Mouse (Mus musculus) lung, adult 2 months (tissue): ENCODE data around the gene Hpd.

Experiments
- CTCF ChIP-seq: fragments of 200-500 bp; IDR thresholded peaks from 2 replicates; pipeline ENCODE4 v1.5.1; 2011; ENCODE audit warnings: mild to moderate bottlenecking, low read length, control low read depth; ENCODE audit not compliant: insufficient read depth
- POLR2A ChIP-seq: fragments of 200-500 bp; IDR thresholded peaks from 2 replicates; pipeline ENCODE4 v1.6.1; 2011; ENCODE audit warnings: low read depth, mild to moderate bottlenecking, control low read depth, low read length, borderline replicate concordance; ENCODE audit errors: extremely low read depth

- TF ChIP-seq CTCF (no peak), POLR2A (no peak)
Measured at GRCm38 (mm10) chr5:123187306-123187705, 4.8 kb upstream of the Hpd start.
